Mouse (Mus musculus): Measurements from ENCODE around the gene Capn8. TPM values are rescaled to one million over a fixed set of nuclear protein-coding genes. Genes with fewer than 3 reads are reported as not detected.

Capn8 gene
- polyA plus RNA-seq, 1 experiment from 2014 or later: not detected

DNA sequence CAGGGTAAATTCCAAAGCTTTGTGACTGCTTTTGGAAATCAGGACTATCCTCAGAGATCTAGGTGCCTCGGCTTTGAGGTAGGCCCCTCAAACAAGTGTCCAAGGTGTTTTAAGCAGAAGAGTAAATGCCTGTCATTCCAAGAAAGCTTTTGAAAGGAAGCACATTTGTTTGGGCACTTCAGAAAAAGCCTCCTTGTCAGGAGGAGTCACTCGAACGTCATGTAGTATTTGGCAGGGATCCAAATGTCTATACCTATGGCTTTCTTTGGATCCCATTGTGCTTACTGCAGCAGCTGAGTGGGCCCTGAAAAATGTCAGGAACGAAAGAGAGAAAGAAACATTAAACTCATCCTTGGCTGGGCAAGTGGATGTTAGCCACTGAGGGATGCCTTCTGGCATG lies 27.6 kb downstream of the Capn8 start:
- Histone ChIP-seq H3K9me3 (no peaks in the 10 kb centered on the region), H3K27ac (no peak overlapping the region), H3K4me3 (no peak overlapping the region), H3K4me1 (peaks cover 39% of the 10 kb centered on the region), H3K36me3 (replicated peaks) (no peaks in the 10 kb centered on the region), H3K27me3 (ENCODE audit: poor library complexity, severe bottlenecking) (peaks cover 32% of the 10 kb centered on the region)
- 76% methylated on average over 4 of the region's 4 CpGs for WGBS
- DNase-seq (ENCODE audit: extremely low spot score, low spot score): no peak

DNA sequence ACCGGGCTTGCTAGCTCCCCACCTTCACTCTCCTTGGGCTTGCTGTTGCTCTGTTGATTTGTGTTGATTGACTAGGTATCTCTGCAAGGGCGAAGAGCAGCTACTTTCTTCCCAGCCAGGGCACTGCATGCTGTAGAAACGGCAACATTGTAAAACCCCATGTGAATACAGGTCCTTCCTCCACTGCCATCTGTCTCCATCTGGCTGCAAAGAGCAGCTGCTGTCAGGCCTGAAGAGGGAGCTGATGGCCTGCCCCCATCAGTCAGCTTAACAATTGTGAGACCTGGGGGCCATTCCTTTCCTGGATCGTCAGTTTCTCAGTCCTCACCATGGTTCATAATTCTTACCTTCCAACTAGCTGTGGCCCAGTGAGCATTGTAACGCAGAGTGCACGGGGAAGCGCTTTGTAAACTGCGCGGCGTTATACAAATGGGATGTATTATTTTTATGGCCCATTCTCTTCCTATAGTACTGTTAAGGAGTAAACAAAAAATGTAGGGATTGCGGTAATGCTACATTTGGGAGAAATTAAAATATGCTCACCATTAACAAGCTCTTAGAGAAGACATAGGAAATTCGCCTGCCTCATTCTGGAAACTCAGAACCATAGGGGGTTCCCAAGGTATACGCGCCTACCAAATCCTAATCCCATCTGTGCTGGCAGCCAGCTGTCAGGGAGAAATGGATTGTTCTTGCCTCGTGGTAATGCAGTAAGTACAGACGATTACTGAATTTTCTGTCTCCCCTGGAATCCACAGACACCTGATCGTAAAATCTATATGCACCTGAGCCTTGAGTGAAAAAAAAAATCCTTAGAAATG lies 40.7 kb downstream of the Capn8 start:
- peaks cover 11% of the 10 kb centered on the region for H3K4me1 ChIP-seq
- H3K4me3 ChIP-seq: no peak overlapping the region
- WGBS: 84% methylated on average over 17 of the region's 17 CpGs
- no peak overlapping the region for H3K27ac ChIP-seq
- peaks cover 28% of the 10 kb centered on the region for H3K27me3 ChIP-seq (ENCODE audit: poor library complexity, severe bottlenecking)
- DNase-seq (ENCODE audit: extremely low spot score, low spot score): no peak
- H3K9me3 ChIP-seq: no peaks in the 10 kb centered on the region
- no peaks in the 10 kb centered on the region for H3K36me3 ChIP-seq (replicated peaks)

DNA sequence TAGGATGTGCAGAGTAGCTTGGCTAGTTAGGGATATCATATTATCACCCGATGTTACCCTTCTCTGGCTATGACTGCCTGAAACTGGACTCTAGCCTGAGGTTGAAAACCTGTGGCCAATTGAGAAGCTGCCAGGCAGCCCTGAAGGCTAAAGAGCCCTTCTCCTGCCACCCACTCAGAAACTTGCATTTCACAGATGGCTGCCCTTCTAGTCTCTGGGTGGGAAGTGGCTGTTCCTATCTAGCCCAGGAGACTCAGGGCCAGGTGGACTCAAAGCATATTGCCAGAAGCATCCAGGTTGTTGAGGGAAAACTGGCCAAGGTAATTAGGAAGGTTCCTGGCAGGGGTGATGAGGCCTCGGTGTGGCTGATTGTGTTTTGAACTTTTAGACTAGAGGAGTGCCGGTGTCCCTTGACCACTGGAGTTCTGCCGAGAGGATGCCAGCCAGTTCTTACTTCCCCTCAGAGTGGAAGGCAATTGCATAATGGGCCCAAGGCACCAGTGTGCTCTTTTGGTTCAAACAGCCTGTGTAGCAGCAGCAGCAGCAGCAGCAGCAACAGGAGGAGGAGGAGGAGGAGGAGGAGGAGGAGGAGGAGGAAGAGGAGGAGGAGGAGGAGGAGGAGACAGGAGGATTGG lies 45.0 kb downstream of the Capn8 start:
- Histone ChIP-seq H3K36me3 (replicated peaks) (no peaks in the 10 kb centered on the region), H3K27ac (no peak overlapping the region), H3K27me3 (ENCODE audit: poor library complexity, severe bottlenecking) (peaks cover 19% of the 10 kb centered on the region), H3K4me1 (peaks cover 16% of the 10 kb centered on the region), H3K4me3 (no peak overlapping the region), H3K9me3 (no peaks in the 10 kb centered on the region)
- WGBS: 79% methylated on average over 4 of the region's 4 CpGs
- DNase-seq (ENCODE audit: extremely low spot score, low spot score): no peak

DNA sequence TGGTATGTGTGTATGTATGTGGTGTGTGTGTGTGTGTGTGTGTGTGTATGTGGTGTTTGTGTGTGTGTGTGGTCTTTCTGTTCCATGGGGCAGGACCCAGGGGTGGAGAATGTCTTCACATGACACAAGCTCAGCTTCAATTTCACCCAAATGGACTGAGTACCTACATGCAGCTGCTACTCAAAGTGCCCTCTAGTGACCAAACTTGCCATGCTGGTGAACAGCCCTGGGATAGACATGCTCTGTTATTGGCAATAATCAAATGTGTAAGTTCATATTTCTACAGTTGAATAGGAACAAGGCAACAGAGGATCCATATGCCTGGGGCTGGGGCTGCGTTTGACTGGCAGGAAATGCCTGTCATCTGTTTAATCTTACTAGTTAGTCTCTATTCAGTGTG lies 50.7 kb downstream of the Capn8 start:
- H3K36me3 ChIP-seq (replicated peaks): no peaks in the 10 kb centered on the region
- H3K9me3 ChIP-seq: peaks cover 9% of the 10 kb centered on the region; the same call in 1 of the 2 replicates
- no peak overlapping the region for H3K27ac ChIP-seq
- H3K27me3 ChIP-seq (ENCODE audit: poor library complexity, severe bottlenecking): no peaks in the 10 kb centered on the region; the same call in 1 of the 2 replicates
- no peak for DNase-seq (ENCODE audit: extremely low spot score, low spot score)
- H3K4me3 ChIP-seq: no peak overlapping the region
- 67% methylated on average over 1 of the region's 1 CpGs for WGBS
- H3K4me1 ChIP-seq: peaks cover 37% of the 10 kb centered on the region

DNA sequence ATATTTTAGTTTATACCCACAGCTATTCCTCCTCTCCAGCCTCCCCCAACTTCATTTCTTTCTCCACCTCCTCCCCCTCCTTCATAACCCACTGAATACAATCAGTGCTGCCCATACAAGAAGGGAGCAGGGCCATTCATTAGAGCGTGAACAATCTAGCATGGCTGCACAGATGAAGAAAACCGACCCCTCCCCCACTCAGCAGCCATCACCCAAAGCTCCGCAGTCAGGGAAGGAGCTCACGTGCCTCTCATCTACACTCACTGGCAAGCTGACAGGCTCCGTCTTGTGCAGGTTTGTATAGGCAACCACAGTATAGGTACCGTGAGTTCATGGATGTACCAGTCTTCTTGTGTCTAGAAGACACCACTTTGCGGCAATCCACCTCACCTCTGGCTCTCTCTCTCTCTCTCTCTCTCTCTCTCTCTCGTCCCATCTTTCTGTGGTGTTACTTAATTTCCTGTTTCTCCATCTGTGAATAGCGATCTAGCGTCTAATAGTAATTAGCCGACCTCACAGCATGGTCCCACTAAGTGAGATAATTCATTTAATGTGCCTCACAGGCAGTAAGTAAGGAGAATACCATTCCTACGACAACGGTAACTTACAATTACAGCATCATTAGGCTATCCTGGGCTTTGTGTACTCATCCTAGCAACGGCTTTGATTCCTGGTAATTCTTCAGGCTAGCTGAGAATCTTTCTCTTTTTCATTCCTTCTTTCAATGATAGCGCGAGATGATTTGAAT lies 53.6 kb downstream of the Capn8 start:
- H3K36me3 ChIP-seq (replicated peaks): no peaks in the 10 kb centered on the region
- H3K4me3 ChIP-seq: peak overlapping the region; percentile 23; the same call in 1 of the 2 replicates
- H3K4me1 ChIP-seq: peaks cover 35% of the 10 kb centered on the region
- H3K9me3 ChIP-seq: peaks cover 9% of the 10 kb centered on the region; the same call in 1 of the 2 replicates
- H3K27me3 ChIP-seq (ENCODE audit: poor library complexity, severe bottlenecking): peaks cover 19% of the 10 kb centered on the region
- H3K27ac ChIP-seq: peak overlapping the region; percentile 78
- 64% methylated on average over 16 of the region's 16 CpGs for WGBS
- DNase-seq (ENCODE audit: extremely low spot score, low spot score): peak; percentile 40

DNA sequence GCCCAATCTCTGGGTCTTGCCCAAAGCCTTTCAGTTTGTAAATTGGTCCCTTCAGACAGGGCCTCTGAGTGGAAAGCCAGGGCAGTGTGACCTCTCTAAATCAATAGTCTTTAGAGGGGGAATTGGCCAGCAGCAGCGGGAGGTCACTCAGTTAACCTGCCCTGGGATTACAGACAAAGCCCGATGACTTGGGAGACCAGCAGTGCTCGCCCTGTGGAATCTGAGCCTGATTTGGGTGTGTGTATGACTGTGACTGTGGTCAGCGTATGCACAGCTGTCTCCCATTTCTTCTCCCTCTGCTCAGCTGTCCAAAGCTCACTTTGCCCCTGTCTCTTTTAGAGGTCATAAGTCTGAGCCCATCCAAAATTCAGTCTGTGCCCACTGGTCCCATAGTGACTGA lies 55.7 kb downstream of the Capn8 start:
- no peak for DNase-seq (ENCODE audit: extremely low spot score, low spot score)
- H3K4me3 ChIP-seq: no peak overlapping the region
- no peaks in the 10 kb centered on the region for H3K36me3 ChIP-seq (replicated peaks)
- WGBS: 20% methylated on average over 4 of the region's 4 CpGs
- peak overlapping the region; percentile 12; the same call in 1 of the 2 replicates for H3K27ac ChIP-seq
- H3K9me3 ChIP-seq: peaks cover 9% of the 10 kb centered on the region; the same call in 1 of the 2 replicates
- peaks cover 19% of the 10 kb centered on the region for H3K27me3 ChIP-seq (ENCODE audit: poor library complexity, severe bottlenecking)
- peaks cover 35% of the 10 kb centered on the region for H3K4me1 ChIP-seq

DNA sequence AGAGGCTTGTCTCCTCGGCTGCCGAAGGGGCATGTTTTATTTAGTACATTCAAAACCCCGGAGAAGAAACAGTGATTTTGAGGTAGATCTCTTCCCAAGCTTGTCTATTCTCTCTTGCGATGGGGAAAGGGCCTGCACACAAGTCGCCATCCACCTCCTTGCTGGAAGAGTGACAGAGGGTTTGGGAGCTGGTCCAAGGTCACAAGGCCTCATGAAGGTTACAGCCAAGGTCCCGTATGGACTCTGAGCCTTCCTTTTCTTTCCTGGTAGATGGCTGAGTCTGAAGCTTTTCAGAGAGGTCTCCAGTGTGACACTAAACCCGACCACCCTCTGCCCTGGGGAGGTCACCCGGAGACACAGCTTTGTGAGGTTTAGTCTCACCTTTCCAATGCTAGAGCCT lies 56.4 kb downstream of the Capn8 start:
- WGBS: 89% methylated on average over 8 of the region's 8 CpGs
- Histone ChIP-seq H3K27me3 (ENCODE audit: poor library complexity, severe bottlenecking) (peaks cover 19% of the 10 kb centered on the region), H3K9me3 (peaks cover 9% of the 10 kb centered on the region; the same call in 1 of the 2 replicates), H3K4me3 (no peak overlapping the region), H3K36me3 (replicated peaks) (no peaks in the 10 kb centered on the region), H3K27ac (no peak overlapping the region), H3K4me1 (peaks cover 35% of the 10 kb centered on the region)
- no peak for DNase-seq (ENCODE audit: extremely low spot score, low spot score)

DNA sequence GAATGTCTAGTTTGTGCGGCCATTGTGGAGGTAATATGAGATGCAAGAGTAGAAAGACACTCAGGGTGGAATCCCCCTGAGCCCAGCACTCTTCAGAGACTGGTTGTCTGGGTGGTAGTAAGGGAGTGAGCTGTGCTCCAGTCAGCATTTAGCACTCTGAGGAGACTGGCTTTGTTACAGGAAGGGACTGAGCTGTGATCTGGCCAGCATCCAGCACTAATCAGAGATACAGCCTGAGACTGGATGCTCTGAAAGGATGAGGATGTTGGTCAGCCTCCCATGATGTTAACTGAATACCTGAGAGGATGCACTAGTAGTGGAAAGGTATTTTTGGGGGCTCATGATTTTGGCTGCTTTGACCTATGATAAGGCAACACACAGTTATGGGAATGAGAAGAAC lies 61.4 kb downstream of the Capn8 start:
- no peak overlapping the region for H3K4me3 ChIP-seq
- H3K36me3 ChIP-seq (replicated peaks): no peaks in the 10 kb centered on the region
- no peak overlapping the region for H3K27ac ChIP-seq
- no peak for DNase-seq (ENCODE audit: extremely low spot score, low spot score)
- 0 out of 2 replicates have a peak, but pooled peaks cover 2% of the 10 kb centered on the region for H3K4me1 ChIP-seq
- H3K9me3 ChIP-seq: 0 out of 2 replicates have a peak, but pooled peaks cover 5% of the 10 kb centered on the region
- WGBS: 79% methylated on average over 1 of the region's 1 CpGs
- peaks cover 19% of the 10 kb centered on the region for H3K27me3 ChIP-seq (ENCODE audit: poor library complexity, severe bottlenecking)

DNA sequence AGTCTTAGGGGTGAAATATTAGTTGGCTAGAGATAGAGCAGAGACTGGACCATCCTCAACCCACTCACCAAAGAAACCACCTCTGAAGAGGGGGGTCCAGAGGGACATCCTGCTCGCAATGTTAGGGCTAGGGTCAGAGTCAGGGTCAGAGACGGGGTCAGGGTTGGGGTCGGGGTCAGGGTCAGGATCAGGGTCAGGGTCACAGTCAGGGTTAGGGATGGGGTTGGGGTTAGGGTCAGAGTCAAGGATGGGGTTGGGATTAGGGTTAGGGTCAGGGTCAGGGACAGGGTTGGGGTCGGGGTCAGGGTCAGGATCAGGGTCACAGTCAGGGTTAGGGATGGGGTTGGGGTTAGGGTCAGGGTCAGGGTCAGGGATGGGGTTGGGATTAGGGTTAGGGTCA lies 64.4 kb downstream of the Capn8 start:
- H3K27me3 ChIP-seq (ENCODE audit: poor library complexity, severe bottlenecking): 0 out of 2 replicates have a peak, but pooled peaks cover 5% of the 10 kb centered on the region
- no peak overlapping the region for H3K4me3 ChIP-seq
- H3K4me1 ChIP-seq: no peaks in the 10 kb centered on the region
- no peaks in the 10 kb centered on the region for H3K36me3 ChIP-seq (replicated peaks)
- H3K27ac ChIP-seq: no peak overlapping the region
- H3K9me3 ChIP-seq: 0 out of 2 replicates have a peak, but pooled peaks cover 5% of the 10 kb centered on the region
- no peak for DNase-seq (ENCODE audit: extremely low spot score, low spot score)
- 92% methylated on average over 4 of the region's 4 CpGs for WGBS

DNA sequence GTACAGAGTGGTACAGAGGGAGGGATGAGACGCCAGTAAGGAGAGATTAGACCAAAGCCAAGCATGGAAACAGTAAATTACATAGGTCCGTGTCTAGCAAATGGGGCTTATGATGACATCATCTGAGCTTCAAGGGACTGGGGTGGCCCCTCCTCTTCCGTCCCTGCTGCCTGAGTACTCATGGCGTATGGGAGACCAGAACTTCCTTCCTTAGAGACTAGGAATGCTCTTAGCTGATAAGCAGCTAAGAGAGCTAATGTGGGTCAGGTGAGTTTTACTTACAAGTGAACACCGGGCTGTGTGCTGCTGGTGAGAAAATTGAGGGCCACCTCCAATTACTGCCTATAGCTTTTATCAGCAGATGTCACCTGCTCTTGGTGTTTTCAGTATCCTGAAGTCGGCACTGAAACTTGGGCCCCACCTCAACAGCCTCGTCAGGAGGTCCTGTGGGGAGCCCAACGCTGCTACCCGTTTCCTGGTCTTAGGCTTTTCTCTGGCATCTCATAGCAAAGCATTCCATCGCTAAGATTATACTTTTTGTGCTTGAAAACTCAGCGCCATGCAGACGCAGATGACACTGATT lies 69.0 kb downstream of the Capn8 start:
- WGBS: 81% methylated on average over 12 of the region's 12 CpGs

DNA sequence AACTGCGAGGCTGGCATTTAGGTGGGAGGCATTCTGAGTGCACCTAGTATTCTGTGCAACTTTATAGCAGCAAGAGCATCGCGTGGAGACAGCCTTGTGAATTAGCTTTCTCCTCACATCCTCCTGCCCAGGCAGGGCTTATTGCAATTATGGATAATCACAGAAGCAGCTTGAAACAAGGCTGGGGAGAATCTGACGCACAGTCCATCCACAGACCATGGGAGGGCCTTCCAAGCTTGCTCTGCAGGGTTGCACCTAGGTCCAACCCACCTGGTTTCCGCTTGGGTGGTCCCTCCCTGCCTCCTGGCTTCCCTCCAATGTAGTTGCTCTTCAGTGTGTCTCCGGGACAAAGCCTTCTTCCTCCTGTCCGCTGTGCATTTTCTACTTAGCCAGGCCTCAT lies 74.2 kb downstream of the Capn8 start:
- WGBS: 54% methylated on average over 7 of the region's 7 CpGs
- H3K9me3 ChIP-seq: 0 out of 2 replicates have a peak, but pooled peaks cover 2% of the 10 kb centered on the region
- peaks cover 35% of the 10 kb centered on the region for H3K4me1 ChIP-seq
- H3K4me3 ChIP-seq: no peak overlapping the region
- H3K27me3 ChIP-seq (ENCODE audit: poor library complexity, severe bottlenecking): peaks cover 49% of the 10 kb centered on the region
- no peak for DNase-seq (ENCODE audit: extremely low spot score, low spot score)
- H3K27ac ChIP-seq: peak overlapping the region; percentile 16; the same call in 1 of the 2 replicates
- no peaks in the 10 kb centered on the region for H3K36me3 ChIP-seq (replicated peaks)

More for the DNA sequence above, 69.0 kb downstream of the Capn8 start:
- no peak for DNase-seq (ENCODE audit: extremely low spot score, low spot score)
- H3K4me3 ChIP-seq: no peak overlapping the region
- H3K36me3 ChIP-seq (replicated peaks): no peaks in the 10 kb centered on the region
- no peaks in the 10 kb centered on the region for H3K9me3 ChIP-seq
- peaks cover 6% of the 10 kb centered on the region for H3K4me1 ChIP-seq
- no peak overlapping the region for H3K27ac ChIP-seq
- peaks cover 10% of the 10 kb centered on the region for H3K27me3 ChIP-seq (ENCODE audit: poor library complexity, severe bottlenecking)

DNA sequence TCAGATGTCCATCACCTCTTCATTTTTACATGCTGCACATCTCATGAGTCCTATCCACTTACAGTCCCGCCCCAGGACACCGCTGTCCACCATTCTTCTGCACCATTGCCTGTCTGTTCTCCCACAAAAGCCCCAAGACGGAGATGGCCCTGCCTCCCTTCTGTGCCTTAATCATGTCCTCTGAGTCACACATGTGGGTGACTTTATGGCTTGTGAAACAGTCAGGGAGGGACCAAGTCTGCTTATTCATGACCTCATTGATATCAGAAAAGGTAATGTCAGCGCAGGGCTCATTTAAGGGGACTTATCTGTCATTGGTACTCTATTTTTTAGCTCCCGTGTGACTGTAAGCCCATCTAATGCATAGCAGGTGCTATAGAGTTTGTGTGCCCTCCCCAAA lies 74.6 kb downstream of the Capn8 start:
- 84% methylated on average over 5 of the region's 5 CpGs for WGBS

More for the DNA sequence above, 74.6 kb downstream of the Capn8 start:
- DNase-seq (ENCODE audit: extremely low spot score, low spot score): no peak
- Histone ChIP-seq H3K27ac (0 out of 2 replicates have a peak overlapping the region, but pooled peaks have one; percentile 16), H3K27me3 (ENCODE audit: poor library complexity, severe bottlenecking) (peaks cover 49% of the 10 kb centered on the region), H3K4me1 (peaks cover 35% of the 10 kb centered on the region), H3K36me3 (replicated peaks) (no peaks in the 10 kb centered on the region), H3K4me3 (no peak overlapping the region), H3K9me3 (0 out of 2 replicates have a peak, but pooled peaks cover 3% of the 10 kb centered on the region)
